Mouse (Mus musculus) heart, postnatal 14 days (tissue): ENCODE results near the gene Cul7. TPM values are rescaled to one million over a fixed set of nuclear protein-coding genes. Genes with fewer than 3 reads are reported as not detected.
A peak's percentile ranks its signal among the peaks of the same experiment; 100 is the strongest.

Experiments
- DNase-seq, 2 experiments: peaks; one replicate each; pipeline ENCODE4 v3.0.0; 2021 to 2022
- intact Hi-C: fragments of 180-260 bp; cut with DNase I; formaldehyde crosslinking; loops from one replicate; pipeline ENCODE4 v1.15.1; 2025
- total RNA-seq, 2 experiments: library from RNA; stranded (reverse); gene quantifications; 2 replicates each; pipeline ENCODE4 v1.2.3; 2021

The Cul7 gene
- total RNA-seq, 2 experiments from 2014 or later = 30.3 to 37.6 TPM

GRCm38 (mm10) chr17:46624598-46624997, 25.5 kb upstream of the Cul7 start:
- intact Hi-C loops = no loop called here
- no peak for DNase-seq

- intact Hi-C loops = no loop called here
- no peak for DNase-seq
Observed at GRCm38 (mm10) chr17:46627409-46627808, 22.7 kb upstream of the Cul7 start.

- DNase-seq = peak in 1 of 2 experiments; percentile 31
- intact Hi-C loops = no loop called here
Observed at GRCm38 (mm10) chr17:46628471-46628790, 21.7 kb upstream of the Cul7 start.

DNA sequence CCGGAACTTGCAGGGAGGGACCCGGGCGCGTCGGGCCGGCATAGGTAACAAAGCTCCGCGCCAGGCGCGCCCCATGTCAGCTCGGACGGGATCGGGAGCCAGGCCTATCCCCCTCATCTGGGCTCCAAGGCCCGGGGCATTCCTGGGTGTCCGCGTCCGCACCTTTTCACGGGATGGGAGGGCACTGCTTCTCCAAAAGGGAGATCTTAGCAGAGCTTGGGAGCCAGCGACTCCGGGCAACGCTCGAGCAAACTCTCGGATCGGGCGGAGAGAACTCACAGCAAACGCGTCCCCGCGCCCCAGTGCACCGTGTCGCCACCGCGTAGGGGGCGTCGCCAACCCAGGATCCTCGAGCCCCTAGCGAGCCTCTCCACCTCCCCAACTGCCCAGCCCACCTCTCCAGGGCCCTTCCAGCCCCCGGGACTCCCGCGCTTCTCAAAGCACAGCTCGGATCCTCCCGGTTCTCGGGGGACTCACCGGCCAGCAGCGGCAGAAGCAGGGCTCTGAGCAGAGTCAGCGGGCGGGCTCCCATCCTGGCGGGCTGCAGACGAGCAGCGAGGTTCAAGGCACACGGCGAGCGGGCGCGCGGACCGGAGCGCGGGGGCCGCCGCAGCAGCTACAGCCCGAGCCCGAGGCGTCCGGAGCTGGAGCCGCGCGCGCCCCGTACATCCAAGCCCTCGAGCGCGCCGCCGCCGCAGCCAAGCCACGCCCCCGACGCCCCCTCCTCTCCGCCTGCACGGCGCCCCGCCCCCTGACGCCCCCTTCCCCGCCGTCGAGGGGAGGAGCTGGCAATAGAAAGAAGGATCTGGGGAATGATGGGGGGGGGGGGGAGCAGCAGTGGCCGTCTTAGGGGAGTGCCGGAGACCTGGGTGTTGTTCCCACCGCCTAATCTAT, 21.1 kb upstream of the Cul7 start, which contains the start of gene Ptk7:
Gene Ptk7 (minus strand): TSS at position 714 of the 894 bp plus-strand sequence.
- DNase-seq = peak; percentile 77 to 84
- intact Hi-C loops = no loop called here

- intact Hi-C loops = no loop called here
- DNase-seq = peak; percentile 66 to 70
Observed at GRCm38 (mm10) chr17:46629685-46630441, 20.3 kb upstream of the Cul7 start.

DNA sequence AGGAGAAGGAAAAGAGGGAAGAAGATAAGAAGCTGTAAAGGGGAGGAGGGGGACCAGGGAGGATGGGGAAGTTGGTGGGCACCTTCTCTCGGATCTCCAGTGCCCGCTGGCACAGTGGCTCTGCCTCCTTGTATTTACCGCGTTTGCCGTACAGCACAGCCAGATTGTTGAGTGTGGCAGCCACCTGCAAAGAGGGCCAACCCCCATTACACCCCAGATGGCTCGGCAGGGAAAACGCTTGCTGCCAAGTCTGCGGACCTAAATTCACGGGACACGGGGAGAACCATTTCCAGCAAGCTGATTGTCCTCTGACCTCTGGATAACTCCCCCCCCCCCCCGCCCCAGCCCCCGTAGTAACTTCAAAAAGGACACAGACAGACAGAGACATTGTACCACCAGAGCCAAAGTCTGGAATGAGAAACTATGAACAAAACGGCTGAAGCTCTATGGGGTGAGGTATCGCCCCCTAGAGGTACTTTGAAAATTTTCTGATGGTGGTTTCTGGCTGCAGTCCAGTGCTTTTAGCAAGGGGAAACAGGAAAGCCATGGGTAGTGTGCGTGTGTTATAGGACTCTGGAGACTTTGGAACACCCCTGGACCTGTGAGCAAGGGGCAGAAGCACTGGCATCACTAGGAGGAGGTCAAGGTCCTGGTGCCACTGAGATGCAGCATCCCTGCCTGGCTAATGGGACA, 13.2 kb upstream of the Cul7 start:
- intact Hi-C loops = loop anchor here (2.0 to 5.0 kb wide), 2 partner anchors 35 to 112 kb away; no protein-coding TSS in a partner anchor
- peak; percentile 65 to 84 for DNase-seq

DNA sequence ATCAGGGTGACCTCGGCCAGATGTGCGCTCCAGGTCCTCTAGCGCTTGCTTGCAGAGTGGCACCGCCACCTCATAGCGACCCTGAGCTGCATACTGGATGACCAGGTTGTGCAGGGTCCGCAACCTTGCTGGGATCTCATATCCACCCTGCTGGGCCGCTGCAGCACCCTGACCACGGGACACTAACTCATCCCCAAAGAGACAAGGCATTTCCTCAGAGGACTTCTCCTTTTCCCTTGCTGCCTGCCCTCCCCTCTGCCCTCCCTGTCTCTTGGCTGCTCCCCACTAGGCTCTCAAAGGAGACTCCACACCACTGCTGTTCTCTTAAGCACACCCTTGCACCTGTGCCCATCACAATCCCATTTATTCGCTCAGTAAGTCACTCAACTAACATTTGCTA, 10.2 kb upstream of the Cul7 start:
- no peak for DNase-seq
- intact Hi-C loops = loop anchor here (5.0 kb wide), 1 partner anchor 38 kb away; no protein-coding TSS in a partner anchor

GRCm38 (mm10) chr17:46642060-46642459, 8.1 kb upstream of the Cul7 start:
- DNase-seq = no peak
- intact Hi-C loops = no loop called here

DNA sequence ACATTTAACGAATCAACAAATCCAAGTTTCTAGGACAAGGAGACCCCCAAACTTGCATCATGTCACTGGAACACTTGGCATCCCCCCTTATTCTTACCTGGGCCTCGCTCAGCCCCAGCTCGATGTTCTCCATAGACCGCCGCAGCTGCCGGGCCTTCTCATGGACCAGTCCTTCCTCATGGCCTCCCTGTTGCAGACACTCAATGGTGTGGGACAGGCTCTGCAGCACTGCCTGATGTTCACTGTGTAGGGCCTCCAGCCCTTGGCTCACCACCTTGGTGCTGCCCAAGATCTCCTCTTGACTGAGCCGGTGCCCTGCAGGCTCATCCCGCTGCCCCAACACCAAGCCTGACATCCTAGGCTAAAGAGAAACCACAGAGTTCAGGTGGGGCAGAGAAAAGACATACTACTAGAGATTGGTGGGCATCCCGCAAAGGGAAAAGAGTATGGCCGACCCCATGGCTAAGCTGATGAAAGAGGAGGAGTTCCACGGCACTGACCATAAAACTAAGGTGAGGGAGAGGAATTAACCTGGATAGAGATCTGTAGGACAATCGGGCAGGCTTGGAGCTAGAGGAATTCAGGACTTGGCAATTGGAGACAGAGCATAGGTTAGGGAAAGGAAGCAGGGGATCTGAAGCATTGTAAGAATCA, 5.9 kb upstream of the Cul7 start:
- DNase-seq = no peak
- intact Hi-C loops = no loop called here

DNA sequence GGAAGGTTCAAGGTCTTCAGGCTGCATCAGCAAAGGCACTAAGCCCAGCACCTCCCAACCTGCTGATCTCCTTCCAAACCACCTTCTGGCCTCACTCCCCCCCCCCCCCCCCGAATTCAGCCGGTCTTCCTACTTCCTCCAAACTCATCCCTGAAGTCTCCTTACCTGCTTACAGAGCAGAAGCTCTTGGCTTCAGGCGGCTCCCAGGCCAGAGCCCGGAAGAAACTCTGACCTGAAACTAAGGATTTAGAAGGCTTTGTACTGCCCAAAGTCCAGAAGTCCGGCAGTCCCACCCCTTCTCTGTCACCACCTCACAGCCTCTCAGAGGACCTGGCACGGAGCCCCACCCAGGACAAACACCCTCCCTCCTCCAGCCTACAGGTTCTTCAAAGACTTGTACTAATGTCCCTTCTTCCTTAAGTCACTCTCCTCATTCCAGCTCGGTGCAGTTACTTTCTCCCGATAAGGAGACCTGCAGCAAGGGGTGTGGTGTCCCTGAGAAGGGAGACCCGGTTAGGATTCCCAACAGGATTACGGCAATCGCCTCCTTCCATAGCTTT, 5.1 kb upstream of the Cul7 start:
- peak; percentile 69 to 71 for DNase-seq
- intact Hi-C loops = no loop called here

- peak; percentile 97 to 100 for DNase-seq
- intact Hi-C loops = no loop called here
Observed at GRCm38 (mm10) chr17:46645561-46646321, 4.4 kb upstream of the Cul7 start, which contains the start of the genes Klc4 and Mrpl2. TSS of gene Klc4 (minus strand) at chr17:46646022. TSS of gene Mrpl2 (plus strand) at chr17:46646229.

DNA sequence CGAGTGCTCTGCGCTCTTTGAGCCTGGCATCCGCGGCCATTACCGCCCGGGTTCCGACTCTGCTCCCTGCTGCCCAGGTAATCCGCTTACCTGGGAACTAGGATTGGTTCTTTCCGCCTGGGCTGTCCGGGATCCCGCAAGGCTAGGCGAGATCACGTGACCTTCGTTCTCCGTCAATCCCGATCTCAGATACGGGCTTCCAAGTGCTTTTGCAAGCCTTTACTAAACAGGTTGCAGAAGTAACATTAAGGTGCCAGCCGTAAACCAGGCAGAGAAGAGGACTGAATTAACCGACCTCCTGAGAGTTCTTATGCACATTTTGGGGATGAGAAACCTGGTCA, 3.8 kb upstream of the Cul7 start:
- no peak for DNase-seq
- intact Hi-C loops = no loop called here

GRCm38 (mm10) chr17:46647279-46647678, 2.9 kb upstream of the Cul7 start:
- intact Hi-C loops = no loop called here

GRCm38 (mm10) chr17:46648436-46648835, 1.7 kb upstream of the Cul7 start:
- no peak for DNase-seq
- intact Hi-C loops = loop anchor here (2.0 kb wide), 1 partner anchor 32 kb away; the partner anchor contains the start of gene Klhdc3

More at GRCm38 (mm10) chr17:46647279-46647678, 2.9 kb upstream of the Cul7 start:
- no peak for DNase-seq

DNA sequence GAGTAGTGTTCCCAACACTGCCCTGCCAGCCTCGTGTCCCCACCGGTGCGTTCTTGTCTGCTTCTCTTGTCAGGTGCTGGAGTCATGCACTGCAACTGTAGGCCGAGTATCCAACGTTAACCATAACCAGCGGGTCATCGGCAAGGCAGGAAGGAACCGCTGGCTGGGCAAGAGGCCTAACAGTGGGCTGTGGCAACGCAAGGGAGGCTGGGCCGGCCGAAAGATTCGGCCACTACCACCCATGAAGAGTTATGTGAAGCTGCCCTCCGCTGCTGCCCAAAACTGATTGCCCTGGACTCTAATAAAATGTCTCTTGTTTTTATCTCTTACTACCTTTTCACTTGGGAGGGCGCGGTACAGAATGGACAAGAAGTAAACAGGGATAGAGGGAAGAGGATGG, 326 bp upstream of the Cul7 start:
- DNase-seq = peak in 1 of 2 experiments; percentile 37
- intact Hi-C loops = loop anchor here (2.0 to 5.0 kb wide), 2 partner anchors 31 to 62 kb away; partner anchors contain the start of genes Klhdc3 and Pex6

DNA sequence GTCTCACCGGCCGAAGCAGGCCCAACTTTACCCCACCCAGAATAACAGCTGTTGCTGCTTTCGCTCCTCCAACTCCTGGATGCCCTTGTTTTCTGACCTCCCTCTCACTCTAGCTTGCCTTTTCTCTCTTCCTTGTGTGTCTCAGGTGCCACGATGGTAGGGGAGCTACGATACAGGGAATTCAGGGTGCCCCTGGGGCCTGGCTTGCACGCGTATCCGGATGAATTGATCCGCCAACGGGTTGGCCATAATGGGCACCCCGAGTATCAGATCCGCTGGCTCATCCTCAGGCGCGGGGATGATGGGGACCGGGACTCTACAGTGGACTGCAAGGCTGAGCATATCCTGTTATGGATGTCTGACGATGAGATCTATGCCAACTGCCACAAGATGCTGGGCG, 1.2 kb downstream of the Cul7 start:
- intact Hi-C loops = loop anchor here (5.0 kb wide), 1 partner anchor 61 kb away; the partner anchor contains the start of gene Pex6
- no peak for DNase-seq

DNA sequence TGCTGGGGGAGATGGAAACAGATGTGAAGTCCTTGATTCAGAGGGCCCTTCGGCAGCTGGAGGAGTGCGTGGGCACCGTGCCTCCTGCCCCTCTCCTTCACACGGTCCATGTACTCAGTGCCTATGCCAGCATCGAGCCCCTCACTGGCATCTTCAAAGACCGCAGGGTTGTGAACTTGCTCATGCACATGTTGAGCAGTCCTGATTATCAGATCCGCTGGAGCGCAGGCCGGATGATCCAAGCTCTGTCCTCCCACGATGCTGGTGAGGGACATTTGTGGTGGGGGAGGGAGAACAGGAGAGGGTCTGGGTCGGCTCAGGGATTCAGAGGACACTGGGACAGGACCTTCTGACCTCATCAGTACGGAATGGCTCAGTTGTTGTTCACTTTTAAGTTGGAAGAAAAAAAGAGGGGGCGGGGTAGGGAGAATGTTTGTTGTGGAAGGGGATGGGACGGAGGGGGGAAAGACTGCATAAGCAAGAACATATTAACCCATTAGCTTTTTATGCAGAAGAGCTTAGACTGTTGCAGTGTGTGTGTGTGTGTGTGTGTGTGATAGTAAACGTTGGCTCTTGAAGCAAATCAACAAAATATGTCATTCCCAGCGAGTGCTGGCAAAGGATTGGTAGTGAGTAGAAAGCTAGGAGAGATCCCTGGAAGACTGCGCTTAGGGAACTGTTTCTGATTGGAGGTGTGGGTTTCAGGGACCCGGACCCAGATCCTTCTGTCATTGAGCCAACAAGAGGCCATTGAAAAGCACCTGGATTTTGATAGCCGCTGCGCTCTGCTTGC, 1.8 kb downstream of the Cul7 start:
- DNase-seq = no peak
- intact Hi-C loops = loop anchor here (5.0 kb wide), 1 partner anchor 60 kb away; the partner anchor contains the start of gene Pex6

GRCm38 (mm10) chr17:46656054-46656453, 5.9 kb downstream of the Cul7 start:
- intact Hi-C loops = no loop called here
- no peak for DNase-seq
